Mouse (Mus musculus): ENCODE results near the gene Dzip1.

Dzip1 gene

GRCm38 (mm10) chr14:118924673-118925615 is at the start of gene Dzip1:
Gene Dzip1 (minus strand): TSS chr14:118925460.
- DNase-seq: peak; percentile 69 to 73

GRCm38 (mm10) chr14:118972268-118972667 is 47.0 kb upstream of the Dzip1 start:
- DNase-seq: no peak

GRCm38 (mm10) chr14:118967646-118968045 is 42.4 kb upstream of the Dzip1 start:
- DNase-seq: no peak

- no peak for DNase-seq
Measured at GRCm38 (mm10) chr14:118965356-118966000, 40.2 kb upstream of the Dzip1 start.

GRCm38 (mm10) chr14:118958010-118958409 is 32.8 kb upstream of the Dzip1 start:
- DNase-seq: no peak

GRCm38 (mm10) chr14:118951912-118952583 is 26.8 kb upstream of the Dzip1 start:
- DNase-seq: peak; percentile 44 to 46

- no peak for DNase-seq
Measured at GRCm38 (mm10) chr14:118948841-118949240, 23.6 kb upstream of the Dzip1 start.

- no peak for DNase-seq
Measured at GRCm38 (mm10) chr14:118944702-118945101, 19.4 kb upstream of the Dzip1 start.

GRCm38 (mm10) chr14:118942076-118942475 is 16.8 kb upstream of the Dzip1 start:
- DNase-seq: no peak

GRCm38 (mm10) chr14:118940796-118941495 is 15.7 kb upstream of the Dzip1 start:
- peak; percentile 44 to 53 for DNase-seq

GRCm38 (mm10) chr14:118938551-118938950 is 13.3 kb upstream of the Dzip1 start:
- peak; percentile 13 to 21 for DNase-seq

GRCm38 (mm10) chr14:118937533-118938492 is 12.6 kb upstream of the Dzip1 start, which contains the start of gene Dnajc3:
Gene Dnajc3 (plus strand): TSS chr14:118937976.
- DNase-seq: peak; percentile 99 to 100

GRCm38 (mm10) chr14:118936952-118937351 is 11.7 kb upstream of the Dzip1 start:
- no peak for DNase-seq

GRCm38 (mm10) chr14:118936236-118936635 is 11.0 kb upstream of the Dzip1 start:
- no peak for DNase-seq

GRCm38 (mm10) chr14:118934686-118935085 is 9.4 kb upstream of the Dzip1 start:
- DNase-seq: no peak

GRCm38 (mm10) chr14:118932956-118933355 is 7.7 kb upstream of the Dzip1 start:
- DNase-seq: no peak

GRCm38 (mm10) chr14:118931181-118931580 is 5.9 kb upstream of the Dzip1 start:
- no peak for DNase-seq

GRCm38 (mm10) chr14:118930777-118931176 is 5.5 kb upstream of the Dzip1 start:
- DNase-seq: no peak

- no peak for DNase-seq
Measured at GRCm38 (mm10) chr14:118929779-118930178, 4.5 kb upstream of the Dzip1 start.

GRCm38 (mm10) chr14:118928565-118928964 is 3.3 kb upstream of the Dzip1 start:
- no peak for DNase-seq

- DNase-seq: peak in 1 of 2 experiments; percentile 47
Measured at GRCm38 (mm10) chr14:118922667-118923184, 2.5 kb downstream of the Dzip1 start.

Data from kidney, postnatal 36 days (tissue).